Mouse (Mus musculus): ENCODE measurements around the gene Slc7a7. TPM values are rescaled to one million over a fixed set of nuclear protein-coding genes. Genes with fewer than 3 reads are reported as not detected.

The Slc7a7 gene
- total and polyA plus RNA-seq, 3 experiments, result 20.1 to 65.6 TPM; not detected in 1

GRCm38 (mm10) chr14:54430406-54431145, 13.0 kb upstream of the Slc7a7 start:
- peaks cover 0 to 29% of the 10 kb centered on the region in 2 experiments; a peak in 2 of 4 replicates for H3K36me3 ChIP-seq (ENCODE audit: control insufficient read depth in 1 of 2, insufficient read depth in 2 of 2, low read length in 2 of 2)
- peak overlapping the region; percentile 81 for H3K27ac ChIP-seq (ENCODE audit: control insufficient read depth, low read depth, low read length)
- peak overlapping the region; percentile 86 for H3K9ac ChIP-seq (ENCODE audit: control insufficient read depth, low read depth, low read length, poor library complexity, severe bottlenecking)
- H3K9me3 ChIP-seq (replicated peaks; ENCODE audit: insufficient read depth, low read length), result no peaks in the 10 kb centered on the region
- H3K27me3 ChIP-seq (ENCODE audit: control insufficient read depth in 1 of 2, insufficient read depth in 2 of 2, low read length in 2 of 2), result no peaks in the 10 kb centered on the region
- peaks cover 0 to 25% of the 10 kb centered on the region in 2 experiments; a peak in 2 of 4 replicates for H3K4me1 ChIP-seq (ENCODE audit: control insufficient read depth in 1 of 2, insufficient read depth in 2 of 2, low read length in 2 of 2)
- DNase-seq (ENCODE audit: low read depth, low spot score), result peak; percentile 65
- TF ChIP-seq RCOR1 (IDR thresholded peaks at IDR 0.05; ENCODE audit: low read depth, low read length) (peak; percentile 46; the same call in 1 of the 2 replicates), SIN3A (IDR thresholded peaks at IDR 0.05; ENCODE audit: low read length) (peak; percentile 15), E2F4 (IDR thresholded peaks at IDR 0.05; ENCODE audit: borderline replicate concordance, low read depth, low read length) (no peak; the same call in 1 of the 2 replicates), TCF12 (IDR thresholded peaks at IDR 0.05; ENCODE audit: low read depth, low read length) (0 out of 2 replicates have a peak, but pooled peaks have one; percentile 25), POLR2A (IDR thresholded peaks at IDR 0.05; ENCODE audit: control insufficient read depth in 1 of 2, insufficient read depth in 1 of 2, low read depth in 1 of 2, low read length in 2 of 2, poor library complexity in 1 of 2) (0 out of 4 replicates have a peak, but pooled peaks of 1 of the 2 experiments have one; percentile 27), CHD2 (IDR thresholded peaks at IDR 0.05; ENCODE audit: low read length) (peak; percentile 36; the same call in 1 of the 2 replicates), MXI1 (IDR thresholded peaks at IDR 0.05; ENCODE audit: low read depth, low read length) (peak; percentile 35; the same call in 1 of the 2 replicates), POLR2AphosphoS5 (IDR thresholded peaks at IDR 0.05; ENCODE audit: borderline replicate concordance, low read depth, low read length) (no peak), ZMIZ1 (IDR thresholded peaks at IDR 0.05; ENCODE audit: low read depth, low read length) (peak; percentile 28; the same call in 1 of the 2 replicates), RAD21 (IDR thresholded peaks at IDR 0.05; ENCODE audit: low read depth, low read length) (no peak), ETS1 (IDR thresholded peaks at IDR 0.05; ENCODE audit: low read depth, low read length) (0 out of 2 replicates have a peak, but pooled peaks have one; percentile 1), ELF1 (IDR thresholded peaks at IDR 0.05; ENCODE audit: low read depth, low read length) (0 out of 2 replicates have a peak, but pooled peaks have one; percentile 23), SMC3 (IDR thresholded peaks at IDR 0.05; ENCODE audit: low read depth, low read length) (no peak), POLR2AphosphoS2 (IDR thresholded peaks at IDR 0.05; ENCODE audit: low read length) (peak; percentile 71; the same call in 1 of the 2 replicates), EP300 (IDR thresholded peaks at IDR 0.05; ENCODE audit: low read depth in 1 of 2, low read length in 2 of 2) (peak; percentile 24 to 33; a peak in 3 of 4 replicates), GATA1 (IDR thresholded peaks at IDR 0.05; ENCODE audit: low read depth, low read length) (peak; percentile 66), GABPA (IDR thresholded peaks at IDR 0.05; ENCODE audit: low read depth, low read length) (no peak)
- peak overlapping the region; percentile 71 to 80 for H3K4me3 ChIP-seq (ENCODE audit: control insufficient read depth in 1 of 2, insufficient read depth in 1 of 2, low read depth in 2 of 2, low read length in 2 of 2)
- peaks cover 37% of the 10 kb centered on the region for H3K79me2 ChIP-seq (ENCODE audit: control insufficient read depth, insufficient read depth, low read length, poor library complexity)

GRCm38 (mm10) chr14:54429332-54430093, 11.9 kb upstream of the Slc7a7 start:
- no peak for TF ChIP-seq MXI1 (IDR thresholded peaks at IDR 0.05; ENCODE audit: low read depth, low read length)
- peak; percentile 65; the same call in 1 of the 2 replicates for TF ChIP-seq RCOR1 (IDR thresholded peaks at IDR 0.05; ENCODE audit: low read depth, low read length)
- Histone ChIP-seq H3K9ac (ENCODE audit: control insufficient read depth, low read depth, low read length, poor library complexity, severe bottlenecking) (no peak overlapping the region), H3K4me3 (ENCODE audit: control insufficient read depth in 1 of 2, insufficient read depth in 1 of 2, low read depth in 2 of 2, low read length in 2 of 2) (no peak overlapping the region), H3K4me1 (ENCODE audit: control insufficient read depth in 1 of 2, insufficient read depth in 2 of 2, low read length in 2 of 2) (peaks cover 0 to 34% of the 10 kb centered on the region in 2 experiments; a peak in 3 of 4 replicates), H3K79me2 (ENCODE audit: control insufficient read depth, insufficient read depth, low read length, poor library complexity) (peaks cover 37% of the 10 kb centered on the region), H3K27ac (ENCODE audit: control insufficient read depth, low read depth, low read length) (peak overlapping the region; percentile 81), H3K9me3 (replicated peaks; ENCODE audit: insufficient read depth, low read length) (no peaks in the 10 kb centered on the region), H3K27me3 (ENCODE audit: control insufficient read depth in 1 of 2, insufficient read depth in 2 of 2, low read length in 2 of 2) (no peaks in the 10 kb centered on the region), H3K36me3 (ENCODE audit: control insufficient read depth in 1 of 2, insufficient read depth in 2 of 2, low read length in 2 of 2) (peaks cover 0 to 38% of the 10 kb centered on the region in 2 experiments; a peak in 2 of 4 replicates)
- DNase-seq (ENCODE audit: low read depth, low spot score), result peak; percentile 47
